Mouse (Mus musculus) cerebellum, adult 2 months (tissue): ENCODE data around the gene Tcaf3. TPM values are rescaled to one million over a fixed set of nuclear protein-coding genes. Genes with fewer than 3 reads are reported as not detected.

Experiments
- DNase-seq, 2 experiments: peaks; one replicate each; pipeline ENCODE4 v3.0.0; 2021
- H3K27ac ChIP-seq: fragments of 200-500 bp; 2 replicates; pipeline ENCODE4 v1.5.1; 2012; ENCODE audit warnings: low read length, control low read depth, inconsistent platforms; ENCODE audit not compliant: insufficient read depth
- H3K27me3 ChIP-seq: fragments of 200-500 bp; 2 replicates; pipeline ENCODE4 v1.6.1; 2012; ENCODE audit warnings: inconsistent platforms, mild to moderate bottlenecking, low read length, moderate library complexity; ENCODE audit not compliant: control insufficient read depth, insufficient read depth
- H3K4me1 ChIP-seq: fragments of 200-500 bp; 2 replicates; pipeline ENCODE4 v1.6.1; 2011; ENCODE audit warnings: low read length; ENCODE audit not compliant: control insufficient read depth, insufficient read depth
- H3K4me3 ChIP-seq: fragments of 200-500 bp; replicated peaks from 2 replicates; pipeline ENCODE3; 2011; ENCODE audit warnings: mild to moderate bottlenecking, low read depth, low read length, control low read depth; ENCODE audit not compliant: insufficient read depth
- CTCF ChIP-seq: fragments of 200-500 bp; IDR thresholded peaks from 2 replicates; pipeline ENCODE4 v1.5.1; 2011; ENCODE audit warnings: low read depth, mild to moderate bottlenecking, control low read depth, low read length, moderate library complexity, borderline replicate concordance; ENCODE audit not compliant: insufficient read depth
- POLR2A ChIP-seq: fragments of 200-500 bp; IDR thresholded peaks from 2 replicates; pipeline ENCODE4 v1.6.1; 2011; ENCODE audit warnings: low read length, control low read depth, borderline replicate concordance; ENCODE audit not compliant: insufficient read depth
- WGBS: fragments of 180-500 bp; shearing (Covaris S2); methylation state at CpG from one replicate; pipeline ENCODE4 v1.1.7; 2018; 5-methylcytosine and 5-hydroxymethylcytosine counted together
- polyA plus RNA-seq: library from polyadenylated mRNA; depleted of rRNA; stranded (reverse); fragments of >200 nt; gene quantifications from 2 replicates; pipeline ENCODE4 v1.2.3, GENCODE M21; 2012

The Tcaf3 gene
- polyA plus RNA-seq, 1 experiment = not detected

DNA sequence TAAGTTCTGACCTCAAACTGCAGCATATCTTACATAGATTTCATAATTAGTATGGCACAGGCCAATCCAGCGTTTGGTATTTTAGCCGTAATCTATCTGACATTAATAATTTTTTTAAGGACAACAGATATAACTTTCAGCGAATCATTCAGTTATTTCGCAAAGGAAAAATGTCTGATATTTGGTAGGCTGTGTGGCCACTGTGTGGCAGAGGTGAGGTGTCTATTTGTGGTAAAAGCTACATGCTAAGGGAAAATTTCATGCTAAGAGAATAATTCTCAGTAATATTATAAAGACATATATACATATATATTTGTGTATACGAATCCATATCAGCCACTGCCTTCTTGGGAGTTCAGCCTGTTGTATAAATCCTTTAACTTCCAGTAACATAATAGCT lies 10.9 kb downstream of the Tcaf3 start:
- no peak for DNase-seq
- Histone ChIP-seq H3K4me1 (no peaks in the 10 kb centered on the region), H3K27ac (no peak overlapping the region), H3K4me3 (no peak overlapping the region), H3K27me3 (no peaks in the 10 kb centered on the region)
- TF ChIP-seq POLR2A = no peak
- no peak for TF ChIP-seq CTCF
- WGBS = 85% methylated on average over 5 of the region's 5 CpGs

DNA sequence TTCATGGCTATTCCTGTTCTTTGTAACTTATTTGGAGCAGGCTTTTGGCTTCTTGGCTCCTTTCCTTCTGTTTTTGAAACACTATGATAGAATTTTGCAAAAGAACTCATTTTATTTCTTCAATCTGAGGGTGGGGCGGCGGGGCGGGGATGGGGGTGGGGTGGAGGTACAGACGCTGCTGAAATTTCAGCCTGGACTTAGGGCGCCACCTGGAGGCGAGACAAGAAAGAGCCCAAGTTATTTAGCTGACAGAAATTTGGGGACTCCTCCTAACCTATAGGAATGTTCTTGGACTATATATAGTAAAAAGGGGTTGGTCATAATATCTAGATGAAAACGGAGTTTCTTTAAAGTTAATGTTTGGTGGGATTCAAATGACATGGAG lies 14.0 kb downstream of the Tcaf3 start:
- H3K4me1 ChIP-seq = no peaks in the 10 kb centered on the region
- no peak overlapping the region for H3K4me3 ChIP-seq
- 1% methylated on average over 7 of the region's 7 CpGs for WGBS
- H3K27ac ChIP-seq = no peak overlapping the region
- peak; percentile 28 to 61 for DNase-seq
- peak; percentile 60 for TF ChIP-seq CTCF
- no peak for TF ChIP-seq POLR2A
- H3K27me3 ChIP-seq = no peaks in the 10 kb centered on the region

DNA sequence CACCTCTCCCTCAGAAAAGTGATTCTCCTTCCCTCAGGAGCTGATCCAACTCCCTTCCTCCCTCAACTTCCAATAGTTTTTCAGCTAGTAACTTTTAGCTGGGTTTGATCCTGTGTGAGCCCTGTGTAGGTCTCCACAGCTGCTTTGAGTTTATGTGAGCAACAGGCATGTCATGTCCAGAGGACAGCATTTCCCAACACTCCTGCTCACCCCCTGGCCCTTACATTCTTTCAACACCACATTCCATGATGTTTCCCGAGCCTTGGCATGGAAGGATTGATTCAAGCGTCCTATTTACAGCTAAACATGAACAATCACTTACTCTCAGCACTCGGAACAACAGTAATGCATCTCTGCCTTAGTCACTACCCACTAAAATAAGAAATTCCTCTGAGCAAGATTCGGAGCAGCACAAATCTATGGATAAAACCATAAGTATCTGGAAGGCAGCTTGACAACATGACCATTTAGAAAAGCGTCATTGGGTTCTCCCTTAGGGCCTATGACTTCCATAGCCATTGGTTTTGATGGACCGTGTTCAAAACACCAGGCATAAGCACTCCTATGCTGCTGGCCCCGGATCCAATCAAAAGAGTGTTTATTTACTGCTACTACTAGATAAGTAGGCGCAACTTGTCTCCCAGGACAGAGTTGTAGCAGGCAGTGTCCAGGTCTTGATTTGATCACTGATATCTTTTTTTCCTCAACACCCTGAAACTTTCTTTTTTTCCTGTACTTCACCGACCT lies 14.6 kb downstream of the Tcaf3 start:
- 60% methylated on average over 9 of the region's 9 CpGs for WGBS
- no peak overlapping the region for H3K27ac ChIP-seq
- no peaks in the 10 kb centered on the region for H3K4me1 ChIP-seq
- no peaks in the 10 kb centered on the region for H3K27me3 ChIP-seq
- H3K4me3 ChIP-seq = no peak overlapping the region
- TF ChIP-seq POLR2A = no peak
- TF ChIP-seq CTCF = no peak
- DNase-seq = no peak

DNA sequence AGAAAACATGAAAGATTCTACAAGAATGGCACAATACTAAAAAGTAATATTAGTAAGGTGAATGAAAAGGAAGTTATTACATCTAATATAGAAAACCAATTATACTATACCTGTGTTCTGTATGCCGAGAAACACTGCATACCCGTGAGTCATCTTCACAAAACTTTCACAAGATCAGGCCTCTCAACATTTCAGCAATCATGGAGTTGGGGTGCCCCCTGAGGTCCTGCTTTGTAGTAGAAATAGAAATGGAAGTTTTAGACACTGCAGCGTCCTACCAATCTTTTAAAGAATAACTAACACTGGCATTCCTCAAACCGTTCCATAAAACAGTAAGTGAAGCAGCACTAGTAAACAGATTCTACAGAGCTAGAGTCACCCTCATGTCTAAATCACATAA lies 18.8 kb downstream of the Tcaf3 start:
- TF ChIP-seq CTCF (no peak), POLR2A (no peak)
- WGBS = 76% methylated on average over 4 of the region's 4 CpGs
- H3K4me3 ChIP-seq = no peak overlapping the region

DNA sequence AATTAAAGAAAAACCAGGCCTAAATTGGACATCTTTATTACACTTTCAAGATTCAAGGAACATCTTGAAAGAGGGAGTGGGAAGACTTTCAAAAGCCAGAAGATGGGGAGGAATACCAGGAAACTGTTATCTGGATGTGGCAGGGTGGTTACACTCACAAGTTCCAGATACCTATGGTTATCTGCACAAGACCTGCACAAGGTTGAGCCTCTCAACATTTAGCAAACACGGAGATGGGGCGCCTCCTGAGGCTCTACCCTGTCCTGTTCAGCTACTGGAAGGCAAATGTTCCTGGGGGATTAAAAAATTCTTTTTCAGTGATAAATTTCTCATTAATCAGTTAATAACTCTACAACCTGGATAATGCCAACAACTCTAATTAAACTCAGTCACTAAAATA lies 20.1 kb downstream of the Tcaf3 start:
- no peak for DNase-seq
- Histone ChIP-seq H3K27me3 (no peaks in the 10 kb centered on the region), H3K4me1 (no peaks in the 10 kb centered on the region), H3K4me3 (no peak overlapping the region), H3K27ac (no peak overlapping the region)
- 96% methylated on average over 2 of the region's 2 CpGs for WGBS
- TF ChIP-seq CTCF = no peak
- no peak for TF ChIP-seq POLR2A

More for the DNA sequence above, 18.8 kb downstream of the Tcaf3 start:
- no peak overlapping the region for H3K27ac ChIP-seq
- no peak for DNase-seq
- H3K4me1 ChIP-seq = no peaks in the 10 kb centered on the region
- no peaks in the 10 kb centered on the region for H3K27me3 ChIP-seq

DNA sequence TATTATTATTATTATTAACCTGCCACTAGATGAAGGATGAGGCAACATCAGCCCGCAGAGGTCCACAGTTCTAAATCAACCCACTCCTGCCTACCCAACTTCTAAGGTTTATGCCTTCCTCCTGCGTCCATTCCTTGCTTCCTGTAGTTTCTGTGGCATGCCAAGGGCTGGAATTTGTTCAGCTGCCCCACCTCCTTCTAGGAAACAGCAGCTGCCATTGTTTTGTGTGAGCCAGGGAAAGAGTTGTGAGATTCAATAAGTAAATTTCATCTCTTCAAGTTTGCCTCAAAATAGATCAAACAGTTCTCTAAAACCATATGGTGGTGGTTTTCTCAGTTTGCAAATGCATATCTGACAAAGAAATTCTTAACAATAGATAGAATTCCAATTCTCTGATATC lies 29.3 kb downstream of the Tcaf3 start:
- H3K27me3 ChIP-seq = no peaks in the 10 kb centered on the region
- no peaks in the 10 kb centered on the region for H3K4me1 ChIP-seq
- H3K4me3 ChIP-seq = no peak overlapping the region
- no peak for DNase-seq
- WGBS = 56% methylated on average over 2 of the region's 2 CpGs
- no peak overlapping the region for H3K27ac ChIP-seq
- TF ChIP-seq POLR2A = no peak
- TF ChIP-seq CTCF = no peak

DNA sequence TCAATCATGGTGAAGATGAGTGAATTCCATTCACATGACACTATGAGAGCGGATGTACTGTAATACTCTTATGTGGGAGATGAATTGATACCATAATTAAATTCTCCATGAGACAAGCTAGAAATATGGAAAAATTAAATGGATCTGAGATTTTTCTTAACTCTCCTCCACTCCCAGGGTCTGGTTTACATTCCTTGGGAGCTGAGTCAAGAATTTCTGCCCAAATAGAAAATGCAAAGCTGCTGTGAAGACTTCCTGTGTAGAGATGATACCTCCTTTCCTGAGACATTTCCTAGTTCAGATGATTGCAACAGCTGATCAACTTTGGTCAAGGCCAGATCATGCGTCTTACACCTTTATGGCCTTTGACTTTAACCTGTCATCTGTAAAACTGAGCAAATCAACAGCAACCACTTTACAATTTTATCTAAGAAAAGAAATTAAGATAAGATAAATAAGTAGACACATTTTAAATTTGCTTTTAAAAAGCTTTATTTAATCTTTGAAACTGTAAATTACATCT lies 31.4 kb downstream of the Tcaf3 start:
- no peak for DNase-seq
- WGBS = 99% methylated on average over 2 of the region's 2 CpGs
- H3K27ac ChIP-seq = no peak overlapping the region
- H3K27me3 ChIP-seq = no peaks in the 10 kb centered on the region
- no peak overlapping the region for H3K4me3 ChIP-seq
- H3K4me1 ChIP-seq = no peaks in the 10 kb centered on the region
- no peak for TF ChIP-seq CTCF
- TF ChIP-seq POLR2A = no peak

DNA sequence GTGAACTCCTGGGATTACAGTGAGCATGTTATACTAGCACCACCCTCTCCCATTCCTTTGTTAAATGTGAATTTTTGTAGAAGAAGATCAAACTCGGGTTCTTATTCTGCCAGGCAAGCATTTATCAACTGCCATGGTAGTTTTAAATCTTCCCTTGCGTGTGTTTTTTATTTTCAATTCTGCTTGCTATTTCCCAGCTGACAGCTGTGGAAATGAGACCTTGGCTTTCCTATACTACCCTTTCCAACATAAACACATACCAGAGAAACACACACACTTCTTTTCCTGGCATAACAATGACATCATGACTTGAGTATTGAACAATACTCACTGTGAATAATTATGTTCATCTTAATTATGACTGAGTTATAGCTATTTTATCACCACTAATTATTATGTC lies 35.2 kb downstream of the Tcaf3 start:
- Histone ChIP-seq H3K27ac (no peak overlapping the region), H3K4me1 (no peaks in the 10 kb centered on the region), H3K4me3 (no peak overlapping the region), H3K27me3 (no peaks in the 10 kb centered on the region)
- no peak for DNase-seq
- TF ChIP-seq POLR2A = no peak
- no peak for TF ChIP-seq CTCF
- WGBS = 76% methylated on average over 2 of the region's 2 CpGs

DNA sequence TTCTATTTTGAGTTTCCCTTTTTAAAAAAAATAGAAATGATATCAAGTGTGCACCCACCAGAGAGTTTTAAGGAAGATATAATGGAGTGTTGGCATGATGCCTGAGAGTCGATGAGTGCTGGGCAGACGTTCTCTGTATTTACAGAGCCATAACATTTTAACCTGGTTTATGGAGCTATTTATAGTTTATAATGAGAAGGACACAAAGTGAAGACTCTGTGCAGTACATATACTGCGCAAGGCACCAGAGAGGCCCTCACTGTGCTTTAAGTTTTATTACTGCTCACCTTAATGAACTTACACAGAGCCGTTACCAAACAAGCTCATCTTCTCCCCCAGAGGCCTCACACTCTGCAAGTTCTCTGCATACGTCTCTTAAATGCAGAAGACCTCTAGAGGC lies 36.6 kb downstream of the Tcaf3 start:
- no peak for DNase-seq
- 71% methylated on average over 5 of the region's 5 CpGs for WGBS
- Histone ChIP-seq H3K4me1 (no peaks in the 10 kb centered on the region), H3K27ac (no peak overlapping the region), H3K4me3 (no peak overlapping the region), H3K27me3 (no peaks in the 10 kb centered on the region)
- TF ChIP-seq CTCF (no peak), POLR2A (no peak)
